Comparison of ENCODE assay signal across 8 mouse cellular contexts in genomic region chr9:103365290-103366247, GRCm38 (mm10). TPM values are rescaled to one million over a fixed set of nuclear protein-coding genes. Genes with fewer than 3 reads are reported as not detected.
DNase-seq lines count a peak whose midpoint lies in the region; ATAC-seq lines count a peak whose summit lies in the region.

TSS of gene Cdv3 (minus strand) at chr9:103365840.

- H3K4me3 ChIP-seq in hindbrain, embryonic 11.5 days (ENCODE audit: low read depth, low read length) = peak within 1 kb of the TSS; percentile 89

- peak within 1 kb of the TSS; percentile 95 for H3K27ac ChIP-seq in hindbrain, embryonic 11.5 days (ENCODE audit: low read depth, low read length)

- peak; percentile 100 for DNase-seq in Muller cell, postnatal 12 days (ENCODE audit: inconsistent ontology term)
- DNase-seq in cerebellum, adult 9-11 months = peak; percentile 100
- peak; percentile 99 to 100 for DNase-seq in frontal cortex, adult 2 months (ENCODE audit: extremely low spot score in 1 of 2, low spot score in 1 of 2)
- peak; percentile 99 for DNase-seq in hindbrain, embryonic 11.5 days (ENCODE audit: low spot score)
- peak; percentile 98 for DNase-seq in layer of hippocampus, postnatal 10 days (ENCODE audit: low spot score in 2 of 2)
- peak; percentile 100 for DNase-seq in lung, postnatal 10 days
- peak; percentile 98 for DNase-seq in ovary, postnatal 36 days (ENCODE audit: low spot score)
- peak; percentile 99 for DNase-seq in thymus, postnatal 25 days

- 0 out of 2 replicates have a peak, but pooled peaks cover 3% of the 10 kb centered on the region for H3K36me3 ChIP-seq in hindbrain, embryonic 11.5 days (ENCODE audit: control insufficient read depth, insufficient read depth, low read length)

- no peaks in the 10 kb centered on the region for H3K9me3 ChIP-seq in hindbrain, embryonic 11.5 days (ENCODE audit: control insufficient read depth, low read length)

- peaks cover 8% of the 10 kb centered on the region for H3K4me1 ChIP-seq in hindbrain, embryonic 11.5 days (replicated peaks; ENCODE audit: control insufficient read depth, insufficient read depth, low read length)

- WGBS in hindbrain, embryonic 11.5 days = 2% methylated on average over 59 of the region's 95 CpGs

- ATAC-seq in hindbrain, embryonic 11.5 days (ENCODE audit: low FRiP score) = peak; percentile 98

- H3K27me3 ChIP-seq in hindbrain, embryonic 11.5 days (ENCODE audit: control insufficient read depth, insufficient read depth, low read length) = no peaks in the 10 kb centered on the region

- H3K9ac ChIP-seq in hindbrain, embryonic 11.5 days (ENCODE audit: low read depth, low read length) = peak within 1 kb of the TSS; percentile 96

- H3K4me2 ChIP-seq in hindbrain, embryonic 11.5 days (replicated peaks; ENCODE audit: low read depth, low read length) = peak within 1 kb of the TSS; percentile 89

RNA-seq across cellular contexts. Expression of gene Cdv3, which starts in this region (rescaled TPM):
- 53.9 TPM in 2 replicates for polyA plus RNA-seq in frontal cortex, adult 2 months (2012; rRNA removed)
- polyA plus RNA-seq in hindbrain, embryonic 11.5 days (2014; fragmentation: Nextera tagmentation; extraction: Ambion mirVana) = 105 and 135 TPM in 2 replicates
- total RNA-seq in layer of hippocampus, postnatal 10 days (2021) = 100 to 1,000 TPM in 1 of 2 experiments, 10 to 100 TPM in 1; 99.8 to 104 TPM

Comparison
In these comparisons a context has a peak if more than half of its experiments do, and no peak if none do; other contexts are left out.
1. Peak in every context shown above with its lines: DNase-seq, ATAC-seq, H3K4me3 ChIP-seq and H3K27ac ChIP-seq.